Mouse (Mus musculus): ENCODE data around the gene Dnah1.

DNA sequence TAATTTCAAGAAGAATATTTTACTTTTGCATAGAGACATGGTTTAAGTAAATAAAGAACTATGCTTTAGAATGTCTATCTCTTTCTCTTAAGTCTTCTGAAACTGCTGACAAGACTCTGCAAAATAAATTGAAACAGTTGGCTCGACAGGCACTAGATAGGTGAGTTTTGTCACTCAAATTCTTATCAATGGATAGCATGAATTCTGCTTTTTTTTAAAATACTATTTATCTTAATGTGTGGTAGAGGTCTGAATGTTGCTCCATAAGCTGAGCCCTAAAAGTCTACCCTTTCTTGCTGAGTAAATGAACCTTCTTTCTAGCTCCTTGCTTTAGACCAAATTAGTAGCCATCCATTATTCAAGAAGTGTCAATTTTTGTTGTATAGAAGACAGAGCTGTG is 21.7 kb upstream of the Dnah1 start:
- TF ChIP-seq CTCF (IDR thresholded peaks at IDR 0.05; ENCODE audit: low read depth) (no peak), EP300 (IDR thresholded peaks at IDR 0.05; ENCODE audit: low read depth) (peak; percentile 53)
